Mouse (Mus musculus) hindbrain, embryonic 10.5 days (tissue): ENCODE measurements at regions not wholly inside any gene's neighbourhood (a gene's known extent, or its start where the extent isn't known, plus 50 kb on each side); places are given as distances from the start of the nearest gene placed in this dataset.
A peak's percentile ranks its signal among the peaks of the same experiment; 100 is the strongest.
"Not testable (repeated sequence)": the region's sequence is repeated elsewhere in the genome, so short reads cannot be mapped to it uniquely, and the experiment has no call there.

ENCODE experiments used
- DNase-seq: peaks from one replicate; pipeline ENCODE4 v3.0.0-alpha.2; 2017; ENCODE audit warnings: low spot score
- H3K27ac ChIP-seq: fragments of 300-500 bp; sonication (generic); 2 replicates; pipeline ENCODE4 v1.5.1; 2016; ENCODE audit warnings: mild to moderate bottlenecking, moderate library complexity
- H3K27me3 ChIP-seq: fragments of 300-500 bp; sonication (generic); 2 replicates; pipeline ENCODE4 v1.6.1; 2016; ENCODE audit warnings: mild to moderate bottlenecking; ENCODE audit not compliant: poor library complexity, insufficient read depth, severe bottlenecking
- H3K36me3 ChIP-seq: fragments of 300-500 bp; sonication (generic); 2 replicates; pipeline ENCODE4 v1.6.1; 2016; ENCODE audit warnings: mild to moderate bottlenecking, moderate library complexity
- H3K4me1 ChIP-seq: fragments of 300-500 bp; sonication (generic); replicated peaks from 2 replicates; pipeline ENCODE4 v1.6.1; 2016; ENCODE audit warnings: mild to moderate bottlenecking
- H3K4me3 ChIP-seq: fragments of 300-500 bp; sonication (generic); 2 replicates; pipeline ENCODE4 v1.5.1; 2016; ENCODE audit warnings: mild to moderate bottlenecking, moderate library complexity
- H3K9me3 ChIP-seq: fragments of 300-500 bp; sonication (generic); 2 replicates; pipeline ENCODE4 v1.6.1; 2016; ENCODE audit warnings: mild to moderate bottlenecking, moderate library complexity
- WGBS: fragments of 180-500 bp; shearing (Covaris S2); methylation state at CpG from one replicate; pipeline ENCODE4 v1.1.7; 2016; 5-methylcytosine and 5-hydroxymethylcytosine counted together

DNA sequence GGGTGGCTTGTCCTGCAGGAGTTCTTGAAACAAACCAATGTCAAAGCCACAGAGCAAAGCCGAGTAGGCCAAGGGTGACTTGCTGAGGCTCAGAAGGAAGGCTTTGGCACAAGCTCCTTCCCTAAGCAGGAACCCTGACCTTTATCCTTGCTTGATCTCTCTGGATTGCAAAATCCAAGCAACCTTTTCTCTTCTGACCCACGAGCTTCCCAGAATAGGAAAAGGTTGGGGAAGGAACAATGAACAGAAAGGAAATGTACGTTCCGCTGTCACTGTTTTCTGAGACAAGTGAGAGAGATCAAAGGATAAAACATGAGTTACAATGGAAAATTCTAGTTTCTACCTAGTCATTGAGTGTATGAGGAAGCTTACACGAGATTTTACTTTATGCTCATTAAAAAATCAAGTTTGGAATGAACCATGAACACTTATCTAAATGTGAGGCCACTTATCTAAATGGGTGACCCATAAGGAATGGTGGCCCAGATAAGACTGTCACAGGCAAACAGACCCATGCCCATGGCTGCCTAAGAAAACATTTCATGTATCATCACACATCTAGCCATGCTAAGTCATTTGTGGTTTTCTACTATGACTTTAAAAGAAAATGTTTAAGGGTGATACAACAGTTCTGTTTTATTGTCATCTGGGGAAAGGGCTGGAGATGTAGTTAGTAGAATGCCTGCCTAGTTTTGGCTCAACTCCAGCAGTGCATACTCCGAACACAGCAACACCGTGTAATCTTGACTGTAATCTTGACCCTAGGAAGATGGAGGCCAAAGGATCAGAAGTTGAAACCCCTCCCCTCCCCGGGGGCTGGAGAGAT, 80.7 kb upstream of the Tbl1xr1 start:
- 77% methylated on average over 8 of the region's 8 CpGs for WGBS
- H3K9me3 ChIP-seq = no peaks in the 10 kb centered on the region
- H3K27ac ChIP-seq = no peak overlapping the region
- no peak for DNase-seq
- no peaks in the 10 kb centered on the region for H3K36me3 ChIP-seq
- no peak overlapping the region for H3K4me3 ChIP-seq
- H3K4me1 ChIP-seq = no peaks in the 10 kb centered on the region
- H3K27me3 ChIP-seq = no peaks in the 10 kb centered on the region

DNA sequence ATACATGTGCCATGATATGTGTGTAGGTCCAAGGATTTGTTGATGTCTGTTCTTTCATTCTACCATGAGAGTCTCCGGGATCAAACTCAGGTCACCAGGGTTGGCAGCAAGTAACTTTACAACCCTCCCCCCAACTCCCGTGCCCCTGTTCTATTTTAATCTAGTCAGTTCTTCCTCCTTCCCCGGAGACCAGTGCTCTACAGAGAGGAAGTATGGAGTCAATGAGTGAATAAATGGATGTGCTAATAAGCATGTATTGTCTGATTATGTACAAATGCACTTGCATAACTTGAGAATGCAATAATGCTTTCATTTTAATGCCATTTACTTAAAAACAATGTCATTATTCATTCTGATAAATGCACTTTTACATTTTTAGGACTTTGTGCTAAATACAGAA, 79.1 kb upstream of the Tbl1xr1 start:
- 85% methylated on average over 3 of the region's 3 CpGs for WGBS
- H3K27ac ChIP-seq = no peak overlapping the region
- H3K27me3 ChIP-seq = no peaks in the 10 kb centered on the region
- H3K36me3 ChIP-seq = no peaks in the 10 kb centered on the region
- no peak overlapping the region for H3K4me3 ChIP-seq
- DNase-seq = no peak
- H3K4me1 ChIP-seq = no peaks in the 10 kb centered on the region
- no peaks in the 10 kb centered on the region for H3K9me3 ChIP-seq

DNA sequence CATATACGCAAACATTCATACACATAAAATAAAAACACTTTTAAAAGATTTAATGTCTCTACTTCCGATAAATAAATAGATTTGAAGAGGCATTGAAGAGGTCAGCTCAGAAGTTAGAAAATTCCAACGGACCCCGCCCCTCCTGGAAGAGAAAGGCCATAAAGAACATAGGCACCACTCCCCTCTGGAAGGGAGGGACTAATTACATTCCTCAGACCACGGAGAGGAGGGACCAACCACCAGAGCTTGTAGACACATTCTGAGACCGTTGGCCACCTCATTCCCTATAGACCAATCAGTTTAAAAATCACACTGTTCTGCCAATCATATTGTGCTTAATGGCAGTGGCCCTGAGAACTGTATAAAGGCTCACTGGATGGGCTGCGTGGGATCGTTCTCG, 71.0 kb upstream of the Tbl1xr1 start:
- 83% methylated on average over 9 of the region's 9 CpGs for WGBS
- no peak for DNase-seq
- no peaks in the 10 kb centered on the region for H3K36me3 ChIP-seq

DNA sequence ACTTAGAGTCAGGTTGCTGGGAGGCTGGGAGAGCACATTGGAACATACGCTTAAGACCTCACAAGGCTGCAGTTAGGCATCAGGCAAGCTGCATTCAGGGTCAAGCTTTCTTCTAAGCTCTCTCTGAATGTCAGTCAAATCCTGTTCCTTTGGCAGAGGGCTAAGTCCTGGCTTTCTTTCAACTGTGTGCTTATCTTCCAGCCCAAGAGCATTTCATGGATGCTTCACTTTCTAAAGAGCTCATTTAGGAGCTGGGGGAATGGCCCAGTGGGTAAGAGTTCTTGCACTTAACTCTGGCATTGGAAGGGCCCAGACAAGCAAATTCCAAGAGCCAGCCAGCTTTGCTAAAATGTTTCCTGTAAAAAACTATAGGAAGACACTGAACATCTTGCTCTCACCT, 70.3 kb upstream of the Tbl1xr1 start:
- no peak overlapping the region for H3K4me3 ChIP-seq
- 93% methylated on average over 1 of the region's 1 CpGs for WGBS
- DNase-seq = no peak
- no peaks in the 10 kb centered on the region for H3K9me3 ChIP-seq
- H3K4me1 ChIP-seq = no peaks in the 10 kb centered on the region
- no peaks in the 10 kb centered on the region for H3K27me3 ChIP-seq
- no peak overlapping the region for H3K27ac ChIP-seq
- H3K36me3 ChIP-seq = no peaks in the 10 kb centered on the region

More for the DNA sequence above, 71.0 kb upstream of the Tbl1xr1 start:
- Histone ChIP-seq H3K4me1 (no peaks in the 10 kb centered on the region), H3K27ac (no peak overlapping the region), H3K4me3 (no peak overlapping the region), H3K27me3 (no peaks in the 10 kb centered on the region), H3K9me3 (no peaks in the 10 kb centered on the region)

DNA sequence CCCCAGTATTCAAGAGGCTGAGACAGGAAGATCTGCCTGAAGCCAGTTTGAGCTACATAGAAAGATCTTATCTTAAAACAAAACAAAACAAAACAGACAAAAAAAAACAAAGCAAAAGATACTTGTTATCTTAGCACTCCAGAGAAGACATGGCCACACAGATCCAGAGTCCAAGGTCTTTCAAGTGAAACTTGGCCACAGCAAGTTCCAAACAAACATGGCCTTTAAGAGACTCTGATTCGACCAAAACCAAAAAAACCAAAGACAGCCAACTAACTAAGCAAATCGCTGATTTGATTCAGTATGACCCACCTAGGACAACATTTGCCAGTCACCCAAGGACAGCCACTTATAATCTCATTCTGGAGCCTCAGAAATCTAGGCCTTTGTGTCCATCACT, 69.8 kb upstream of the Tbl1xr1 start:
- WGBS = 91% methylated on average over 2 of the region's 2 CpGs
- no peak for DNase-seq
- H3K4me1 ChIP-seq = no peaks in the 10 kb centered on the region
- no peaks in the 10 kb centered on the region for H3K27me3 ChIP-seq
- H3K27ac ChIP-seq = no peak overlapping the region
- no peaks in the 10 kb centered on the region for H3K36me3 ChIP-seq
- no peak overlapping the region for H3K4me3 ChIP-seq
- no peaks in the 10 kb centered on the region for H3K9me3 ChIP-seq

DNA sequence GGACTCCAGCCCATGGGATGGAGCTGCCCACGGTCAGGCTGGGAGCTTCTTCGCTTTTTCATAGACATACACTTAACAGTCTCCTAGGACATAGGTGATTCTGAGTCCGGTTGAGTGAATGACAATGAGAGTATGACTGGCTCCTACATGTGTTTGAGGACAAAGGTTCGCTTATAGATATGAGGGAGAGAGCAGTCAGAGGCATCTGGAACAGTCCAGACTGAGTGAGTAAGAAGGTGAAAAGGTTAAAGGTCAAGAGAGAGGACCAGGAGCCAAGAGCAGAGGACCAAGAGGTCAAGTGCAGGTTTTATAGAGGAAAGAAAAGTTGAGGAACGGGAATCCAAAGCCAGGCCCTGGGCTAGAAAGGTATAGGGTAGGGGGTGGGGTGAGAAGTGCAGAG, 68.7 kb upstream of the Tbl1xr1 start:
- Histone ChIP-seq H3K36me3 (no peaks in the 10 kb centered on the region), H3K9me3 (no peaks in the 10 kb centered on the region), H3K27ac (no peak overlapping the region), H3K4me1 (no peaks in the 10 kb centered on the region), H3K4me3 (no peak overlapping the region), H3K27me3 (no peaks in the 10 kb centered on the region)
- no peak for DNase-seq
- WGBS = 89% methylated on average over 5 of the region's 5 CpGs

DNA sequence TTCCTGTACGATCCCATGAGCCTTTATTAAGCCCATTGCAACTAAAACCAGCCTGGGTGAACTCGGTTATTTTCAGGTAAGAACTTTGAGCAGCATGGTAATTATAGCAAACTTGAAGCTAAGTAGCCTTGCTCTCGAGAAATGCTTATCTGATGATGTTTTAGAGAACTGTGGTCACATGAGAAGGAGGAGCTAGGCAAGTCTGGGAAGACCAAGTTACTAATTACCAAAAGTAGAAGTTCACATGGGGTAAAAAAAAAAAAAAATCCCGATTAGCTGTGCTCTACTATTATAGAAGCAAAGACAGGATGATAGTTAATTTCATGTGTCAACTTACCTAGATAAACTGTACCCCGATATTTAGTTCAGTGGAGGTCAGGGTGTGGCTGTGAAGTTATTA, 68.0 kb upstream of the Tbl1xr1 start:
- Histone ChIP-seq H3K36me3 (no peaks in the 10 kb centered on the region), H3K4me3 (no peak overlapping the region), H3K27me3 (no peaks in the 10 kb centered on the region), H3K4me1 (no peaks in the 10 kb centered on the region), H3K9me3 (no peaks in the 10 kb centered on the region), H3K27ac (no peak overlapping the region)
- no peak for DNase-seq
- 84% methylated on average over 5 of the region's 5 CpGs for WGBS

DNA sequence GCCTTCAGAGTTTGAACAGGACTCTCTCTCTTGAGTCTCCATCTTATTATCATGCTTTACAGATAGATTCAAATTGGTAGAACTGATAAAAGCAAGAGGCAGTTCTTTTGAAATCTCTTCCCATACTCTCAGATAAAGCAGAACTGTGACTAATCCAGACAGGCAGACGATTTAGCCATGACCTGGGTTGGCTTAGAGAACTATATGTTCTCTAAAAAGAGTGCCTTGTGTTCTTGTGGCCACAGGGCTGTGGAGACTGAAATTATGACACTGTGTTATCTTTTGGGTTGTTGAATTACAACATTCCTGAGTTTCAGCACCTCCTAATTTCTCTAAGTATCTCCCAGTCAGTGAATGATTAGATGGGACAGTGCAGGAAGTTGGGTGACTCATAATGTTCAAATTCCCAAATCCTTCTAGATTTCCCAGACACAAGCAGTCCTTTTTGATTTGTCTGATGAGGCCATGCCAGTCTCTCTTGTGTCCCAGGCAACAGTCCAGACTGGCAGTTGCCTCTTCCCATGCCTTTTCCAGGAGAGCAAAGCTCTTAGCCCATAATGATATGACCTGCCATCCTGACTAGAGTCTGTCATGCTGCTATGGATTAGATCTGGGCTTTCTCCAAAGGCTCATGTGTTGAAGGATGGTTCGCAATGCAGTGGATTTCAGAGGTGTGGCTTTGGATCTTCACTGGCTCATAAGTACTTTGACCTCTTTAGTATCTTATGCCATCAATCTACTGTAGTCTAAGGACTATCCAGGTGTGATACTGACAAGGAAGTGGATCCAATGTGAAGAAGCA, 66.4 kb upstream of the Tbl1xr1 start:
- H3K27ac ChIP-seq = no peak overlapping the region
- no peaks in the 10 kb centered on the region for H3K27me3 ChIP-seq
- no peak overlapping the region for H3K4me3 ChIP-seq
- WGBS = 77% methylated on average over 2 of the region's 2 CpGs
- H3K36me3 ChIP-seq = no peaks in the 10 kb centered on the region
- H3K9me3 ChIP-seq = no peaks in the 10 kb centered on the region
- DNase-seq = no peak
- H3K4me1 ChIP-seq = no peaks in the 10 kb centered on the region

DNA sequence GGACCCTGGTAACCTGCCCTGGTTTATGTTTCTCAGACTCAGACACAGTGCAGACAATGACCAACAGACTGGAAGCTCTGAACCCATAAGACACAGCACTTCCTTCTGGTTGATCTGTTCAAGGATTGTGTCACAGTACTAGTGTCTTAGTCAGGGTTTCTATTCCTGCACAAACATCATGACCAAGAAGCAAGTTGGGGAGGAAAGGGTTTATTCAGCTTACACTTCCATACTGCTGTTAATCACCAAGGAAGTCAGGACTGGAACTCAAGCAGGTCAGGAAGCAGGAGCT, 65.8 kb upstream of the Tbl1xr1 start:
- H3K9me3 ChIP-seq, H3K4me3 ChIP-seq, H3K36me3 ChIP-seq, H3K27me3 ChIP-seq, H3K4me1 ChIP-seq, H3K27ac ChIP-seq, DNase-seq: not testable (repeated sequence)

DNA sequence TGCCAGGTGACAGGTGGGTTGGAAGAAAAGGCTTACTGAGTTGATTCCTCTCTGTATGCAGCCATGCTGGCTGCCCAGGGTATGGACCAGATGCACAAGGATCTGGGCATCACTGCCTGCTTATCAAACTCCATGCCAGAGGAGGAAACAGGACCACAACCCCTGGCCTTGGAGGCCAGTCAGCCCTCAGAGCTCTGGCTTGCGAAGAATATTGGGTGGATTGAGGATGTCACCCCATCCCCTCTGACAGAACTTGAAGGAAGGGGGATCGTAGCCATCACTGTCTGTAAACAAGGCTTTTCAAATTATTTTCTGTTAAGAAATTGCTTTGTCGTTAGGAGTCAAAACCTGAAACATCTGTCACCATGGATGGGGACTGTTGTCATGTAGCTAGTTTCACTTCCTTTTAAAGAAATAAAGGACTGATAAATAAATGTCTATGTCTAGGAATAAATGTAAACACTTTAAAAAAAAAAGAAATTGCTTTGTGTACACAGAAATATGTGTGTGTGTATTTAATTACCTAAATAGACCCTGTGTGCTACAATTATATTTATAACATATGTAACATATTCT, 55.0 kb upstream of the Tbl1xr1 start:
- 90% methylated on average over 3 of the region's 3 CpGs for WGBS
- no peak overlapping the region for H3K4me3 ChIP-seq
- H3K27ac ChIP-seq = no peak overlapping the region

DNA sequence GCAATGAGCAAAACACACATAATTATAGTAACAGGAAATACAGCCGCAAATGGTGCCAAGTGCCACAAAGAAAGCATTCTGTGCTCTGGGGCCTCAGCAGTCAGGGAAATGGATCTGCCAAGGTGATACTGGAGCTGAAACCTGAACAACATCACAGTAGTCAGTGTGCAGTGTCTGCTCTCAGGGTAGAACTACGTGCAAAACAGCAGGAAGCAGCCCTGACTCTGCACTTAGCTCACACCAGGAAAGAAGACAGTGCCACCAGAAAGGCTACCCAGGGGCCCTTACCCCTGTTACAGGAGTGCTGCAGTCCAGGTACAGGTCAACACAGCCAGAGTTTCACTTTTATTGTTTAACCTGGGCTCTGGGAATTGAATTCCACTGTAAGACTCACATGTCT, 54.0 kb upstream of the Tbl1xr1 start:
- no peaks in the 10 kb centered on the region for H3K9me3 ChIP-seq
- H3K27me3 ChIP-seq = no peaks in the 10 kb centered on the region
- WGBS = 61% methylated on average over 2 of the region's 2 CpGs
- DNase-seq = no peak
- peaks cover 24% of the 10 kb centered on the region for H3K4me1 ChIP-seq
- H3K36me3 ChIP-seq = no peaks in the 10 kb centered on the region
- no peak overlapping the region for H3K27ac ChIP-seq
- no peak overlapping the region for H3K4me3 ChIP-seq

More for the DNA sequence above, 55.0 kb upstream of the Tbl1xr1 start:
- H3K9me3 ChIP-seq = no peaks in the 10 kb centered on the region
- no peaks in the 10 kb centered on the region for H3K27me3 ChIP-seq
- no peak for DNase-seq
- no peaks in the 10 kb centered on the region for H3K36me3 ChIP-seq
- peaks cover 24% of the 10 kb centered on the region for H3K4me1 ChIP-seq

DNA sequence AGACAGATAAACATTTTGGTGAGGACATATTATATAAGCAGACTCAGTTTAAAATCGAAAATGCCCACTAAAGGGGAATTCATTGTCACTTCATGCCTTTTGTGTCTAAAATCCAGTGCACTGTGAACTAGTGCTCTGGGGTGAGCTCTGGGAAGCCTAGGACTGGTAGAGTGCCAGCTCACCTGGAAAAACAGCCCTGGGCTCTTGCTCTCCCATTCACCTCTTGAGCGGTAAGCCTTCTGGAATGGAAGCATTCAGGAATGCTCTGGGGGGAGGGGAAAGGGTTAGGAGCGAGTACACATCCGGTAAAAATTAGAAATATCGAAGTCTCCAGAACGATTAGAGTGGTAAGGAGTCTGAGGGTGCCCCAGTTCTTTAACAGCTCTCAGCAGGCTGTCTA, 53.4 kb upstream of the Tbl1xr1 start:
- H3K27me3 ChIP-seq = no peaks in the 10 kb centered on the region

DNA sequence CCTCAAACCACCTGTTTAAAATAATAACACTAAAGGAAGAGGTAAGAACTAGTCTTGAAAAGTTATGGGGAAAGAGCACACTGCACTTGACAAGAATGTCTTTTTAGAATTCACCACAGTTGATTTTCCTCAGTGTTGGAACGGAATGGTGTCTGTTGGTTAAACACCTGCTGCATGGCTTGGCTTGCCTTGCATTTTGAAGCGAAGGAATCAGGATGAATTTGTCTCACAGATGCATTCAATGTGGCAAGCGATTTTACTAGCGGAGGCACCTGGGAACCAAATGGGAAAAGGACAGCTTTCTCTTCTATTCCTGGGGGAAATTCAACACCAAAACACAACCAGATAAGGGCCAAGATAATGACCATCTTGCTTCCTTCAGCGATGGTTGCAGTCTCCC, 52.9 kb upstream of the Tbl1xr1 start:
- DNase-seq = no peak
- Histone ChIP-seq H3K27me3 (no peaks in the 10 kb centered on the region), H3K4me1 (peaks cover 24% of the 10 kb centered on the region), H3K27ac (peak overlapping the region; percentile 53; the same call in 1 of the 2 replicates), H3K9me3 (no peaks in the 10 kb centered on the region), H3K4me3 (no peak overlapping the region), H3K36me3 (no peaks in the 10 kb centered on the region)
- WGBS = 67% methylated on average over 5 of the region's 5 CpGs

More for the DNA sequence above, 53.4 kb upstream of the Tbl1xr1 start:
- H3K4me3 ChIP-seq = no peak overlapping the region
- no peaks in the 10 kb centered on the region for H3K36me3 ChIP-seq
- no peak overlapping the region for H3K27ac ChIP-seq
- H3K4me1 ChIP-seq = peaks cover 24% of the 10 kb centered on the region
- no peak for DNase-seq
- WGBS = 68% methylated on average over 6 of the region's 6 CpGs
- H3K9me3 ChIP-seq = no peaks in the 10 kb centered on the region
